Mouse (Mus musculus) embryonic facial prominence, embryonic 14.5 days (tissue): Measurements from ENCODE around the gene Ndrg4. TPM values are rescaled to one million over a fixed set of nuclear protein-coding genes. Genes with fewer than 3 reads are reported as not detected.
"Not testable (repeated sequence)": the region's sequence is repeated elsewhere in the genome, so short reads cannot be mapped to it uniquely, and the experiment has no call there.

Experiments
- ATAC-seq: fragments of 200-750 bp; cut with Nextera tagmentation; 2 replicates; pipeline ENCODE4 v1.8.0; 2017; ENCODE audit warnings: low read depth, moderate number of reproducible peaks, moderate TSS enrichment
- DNase-seq: peaks from one replicate; pipeline ENCODE4 v3.0.0-alpha.2; 2015; ENCODE audit warnings: low spot score
- H3K27ac ChIP-seq: fragments of 300-500 bp; sonication (generic); replicated peaks from 2 replicates; pipeline ENCODE4 v1.5.1; 2014; ENCODE audit warnings: low read depth, mild to moderate bottlenecking, low read length, moderate library complexity
- H3K27me3 ChIP-seq: fragments of 300-500 bp; sonication (generic); replicated peaks from 2 replicates; pipeline ENCODE4 v1.6.1; 2014; ENCODE audit warnings: low read length; ENCODE audit not compliant: control insufficient read depth, insufficient read depth
- H3K36me3 ChIP-seq: fragments of 300-500 bp; sonication (generic); 2 replicates; pipeline ENCODE4 v1.6.1; 2014; ENCODE audit warnings: low read length, mixed read lengths; ENCODE audit not compliant: control insufficient read depth, insufficient read depth
- H3K4me1 ChIP-seq: fragments of 300-500 bp; sonication (generic); 2 replicates; pipeline ENCODE4 v1.6.1; 2014; ENCODE audit warnings: antibody characterized with exemption, low read length; ENCODE audit not compliant: control insufficient read depth, insufficient read depth
- H3K4me2 ChIP-seq: fragments of 300-500 bp; sonication (generic); 2 replicates; pipeline ENCODE4 v1.6.1; 2014; ENCODE audit warnings: low read depth, mild to moderate bottlenecking, low read length, moderate library complexity, mixed read lengths
- H3K4me3 ChIP-seq: fragments of 300-500 bp; sonication (generic); 2 replicates; pipeline ENCODE4 v1.5.1; 2014; ENCODE audit warnings: low read depth, mild to moderate bottlenecking, low read length
- H3K9ac ChIP-seq: fragments of 300-500 bp; sonication (generic); 2 replicates; pipeline ENCODE4 v1.6.1; 2014; ENCODE audit warnings: low read depth, mild to moderate bottlenecking, low read length, moderate library complexity, mixed read lengths
- H3K9me3 ChIP-seq: fragments of 300-500 bp; sonication (generic); 2 replicates; pipeline ENCODE4 v1.6.1; 2016; ENCODE audit warnings: low read length; ENCODE audit not compliant: control insufficient read depth
- WGBS: fragments of 180-500 bp; shearing (Covaris S2); extraction: QIAGEN DNeasy Blood & Tissue Kit; methylation state at CpG from one replicate; pipeline ENCODE4 v1.1.7; 2014; 5-methylcytosine and 5-hydroxymethylcytosine counted together
- polyA plus RNA-seq: library from polyadenylated mRNA; unstranded; fragments of >200 nt; fragmentation: Nextera tagmentation; extraction: Ambion mirVana; gene quantifications from 2 replicates; pipeline ENCODE4 v1.2.1, GENCODE M21; 2014

Ndrg4 gene
- polyA plus RNA-seq, 1 experiment from 2014 or later = 53.4 TPM

GRCm38 (mm10) chr8:95656316-95657002 lies 20.3 kb upstream of the Ndrg4 start:
- Histone ChIP-seq H3K36me3 (no peaks in the 10 kb centered on the region), H3K27me3 (no peaks in the 10 kb centered on the region), H3K27ac (no peak overlapping the region), H3K4me3 (no peak overlapping the region), H3K4me1 (no peaks in the 10 kb centered on the region), H3K9me3 (no peaks in the 10 kb centered on the region), H3K4me2 (no peak overlapping the region), H3K9ac (no peak overlapping the region)
- DNase-seq (no peak), ATAC-seq (no peak)
- 62% methylated on average over 5 of the region's 5 CpGs for WGBS

GRCm38 (mm10) chr8:95657523-95657922 lies 19.3 kb upstream of the Ndrg4 start:
- DNase-seq = no peak
- WGBS = 65% methylated on average over 2 of the region's 2 CpGs
- Histone ChIP-seq H3K4me3 (no peak overlapping the region), H3K4me2 (no peak overlapping the region), H3K9me3 (no peaks in the 10 kb centered on the region), H3K27me3 (no peaks in the 10 kb centered on the region), H3K4me1 (no peaks in the 10 kb centered on the region), H3K9ac (no peak overlapping the region), H3K36me3 (no peaks in the 10 kb centered on the region), H3K27ac (no peak overlapping the region)
- ATAC-seq = no peak

- Histone ChIP-seq H3K36me3 (no peaks in the 10 kb centered on the region), H3K9me3 (no peaks in the 10 kb centered on the region), H3K27me3 (no peaks in the 10 kb centered on the region), H3K27ac (no peak overlapping the region), H3K4me2 (no peak overlapping the region), H3K4me3 (no peak overlapping the region), H3K4me1 (no peaks in the 10 kb centered on the region), H3K9ac (no peak overlapping the region)
- no peak for DNase-seq
- no peak for ATAC-seq
- 68% methylated on average over 6 of the region's 6 CpGs for WGBS
Observed at GRCm38 (mm10) chr8:95660334-95660882, 16.4 kb upstream of the Ndrg4 start.

- Histone ChIP-seq H3K27me3 (no peaks in the 10 kb centered on the region), H3K4me3 (no peak overlapping the region), H3K9me3 (no peaks in the 10 kb centered on the region), H3K36me3 (no peaks in the 10 kb centered on the region), H3K9ac (no peak overlapping the region), H3K27ac (no peak overlapping the region), H3K4me1 (no peaks in the 10 kb centered on the region), H3K4me2 (no peak overlapping the region)
- DNase-seq = no peak
- WGBS = 65% methylated on average over 8 of the region's 8 CpGs
- no peak for ATAC-seq
Observed at GRCm38 (mm10) chr8:95661085-95661484, 15.7 kb upstream of the Ndrg4 start.

DNA sequence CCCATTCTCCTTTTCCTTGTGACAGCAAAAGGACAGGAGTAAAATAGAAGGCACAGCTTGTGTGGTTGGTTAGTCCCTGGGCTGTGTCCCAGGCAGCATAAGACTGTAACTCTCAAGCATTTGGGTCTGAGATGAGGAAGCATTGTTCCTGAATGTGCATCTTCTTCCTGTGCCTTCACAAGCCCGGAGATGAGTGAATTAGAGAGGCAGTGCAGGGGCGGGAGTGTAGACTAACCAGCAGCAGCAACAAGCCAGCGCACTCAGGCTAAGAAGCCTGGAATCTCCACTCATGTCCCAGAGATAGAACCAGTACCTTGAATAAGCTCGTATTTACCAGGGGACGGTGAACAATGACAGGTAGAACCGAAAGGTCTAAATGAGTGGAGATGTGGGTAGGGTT lies 15.2 kb upstream of the Ndrg4 start:
- 90% methylated on average over 6 of the region's 6 CpGs for WGBS
- Histone ChIP-seq H3K36me3 (no peaks in the 10 kb centered on the region), H3K27ac (no peak overlapping the region), H3K9ac (no peak overlapping the region), H3K4me3 (no peak overlapping the region), H3K9me3 (no peaks in the 10 kb centered on the region), H3K27me3 (no peaks in the 10 kb centered on the region), H3K4me2 (no peak overlapping the region), H3K4me1 (no peaks in the 10 kb centered on the region)
- no peak for ATAC-seq
- no peak for DNase-seq

DNA sequence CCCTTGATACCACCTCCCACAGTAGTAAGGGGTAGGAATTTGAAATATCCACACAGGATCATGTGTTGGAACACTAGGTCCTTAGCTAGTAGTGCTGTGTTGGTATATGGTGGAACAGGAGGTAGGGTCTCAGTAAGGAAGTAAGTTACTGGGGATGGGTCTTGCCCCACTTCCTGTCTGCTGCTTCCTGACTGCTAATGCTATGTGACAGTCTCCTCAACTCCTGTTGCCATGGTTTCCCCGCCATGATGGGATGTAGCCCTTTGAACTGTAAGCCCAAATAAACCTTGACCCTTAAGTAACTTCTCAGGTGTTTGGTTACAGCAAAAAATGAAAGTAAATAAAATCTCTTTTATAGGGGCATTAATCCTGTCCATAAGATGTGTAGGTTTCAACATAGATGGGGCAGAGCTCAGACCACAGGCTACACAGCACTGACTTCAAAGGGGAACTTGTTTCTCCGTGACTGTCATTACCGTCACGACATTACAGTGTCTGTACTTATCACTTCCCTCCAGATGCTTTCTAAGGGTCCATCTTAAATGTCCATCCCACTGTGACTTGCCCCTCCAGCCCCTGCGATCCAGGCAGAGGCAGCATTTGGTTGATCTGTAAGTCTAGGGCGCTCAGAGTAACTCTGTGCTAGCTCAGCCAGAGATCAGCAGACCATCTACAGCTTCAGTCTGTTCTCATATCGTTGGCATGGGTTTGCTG lies 13.7 kb upstream of the Ndrg4 start:
- Histone ChIP-seq H3K4me1 (no peaks in the 10 kb centered on the region), H3K27ac (no peak overlapping the region), H3K9me3 (no peaks in the 10 kb centered on the region), H3K27me3 (no peaks in the 10 kb centered on the region), H3K4me3 (no peak overlapping the region), H3K4me2 (no peak overlapping the region), H3K9ac (no peak overlapping the region), H3K36me3 (no peaks in the 10 kb centered on the region)
- no peak for DNase-seq
- WGBS = 77% methylated on average over 7 of the region's 7 CpGs
- no peak for ATAC-seq

- Histone ChIP-seq H3K9me3 (no peaks in the 10 kb centered on the region), H3K27me3 (no peaks in the 10 kb centered on the region), H3K36me3 (no peaks in the 10 kb centered on the region), H3K9ac (no peak overlapping the region), H3K4me1 (no peaks in the 10 kb centered on the region), H3K4me2 (no peak overlapping the region), H3K27ac (no peak overlapping the region), H3K4me3 (no peak overlapping the region)
- WGBS = 66% methylated on average over 4 of the region's 4 CpGs
- DNase-seq (no peak), ATAC-seq (no peak; the same call in 1 of the 2 replicates)
Observed at GRCm38 (mm10) chr8:95663599-95663949, 13.2 kb upstream of the Ndrg4 start.

- H3K4me2 ChIP-seq, H3K4me1 ChIP-seq, ATAC-seq, DNase-seq, H3K36me3 ChIP-seq, H3K27ac ChIP-seq, H3K9me3 ChIP-seq, H3K27me3 ChIP-seq, H3K9ac ChIP-seq, H3K4me3 ChIP-seq: not testable (repeated sequence)
- 90% methylated on average over 11 of the region's 11 CpGs for WGBS
Observed at GRCm38 (mm10) chr8:95665813-95666452, 10.8 kb upstream of the Ndrg4 start.
